Mouse (Mus musculus) G1E (cell line): ENCODE data around the gene Kidins220. TPM values are rescaled to one million over a fixed set of nuclear protein-coding genes. Genes with fewer than 3 reads are reported as not detected.

Experiments
- ATAC-seq: 2 replicates; pipeline ENCODE4 v1.8.0; 2016; ENCODE audit warnings: mild to moderate bottlenecking; ENCODE audit not compliant: insufficient number of reproducible peaks, poor library complexity, low FRiP score, severe bottlenecking; ENCODE audit errors: extremely low read depth
- DNase-seq: peaks from one replicate; pipeline ENCODE4 v3.0.0; 2012; ENCODE audit warnings: low spot score
- H3K27me3 ChIP-seq: 2 replicates; pipeline ENCODE4 v1.6.1; 2012; ENCODE audit warnings: mild to moderate bottlenecking, low read length, inconsistent platforms; ENCODE audit not compliant: insufficient read depth
- H3K36me3 ChIP-seq: replicated peaks from 2 replicates; pipeline ENCODE3; 2012; ENCODE audit warnings: mild to moderate bottlenecking, inconsistent platforms
- H3K4me1 ChIP-seq: 2 replicates; pipeline ENCODE4 v1.6.1; 2012; ENCODE audit warnings: low read depth, low read length, inconsistent platforms, mixed read lengths; ENCODE audit not compliant: insufficient read depth
- H3K4me3 ChIP-seq: 2 replicates; pipeline ENCODE4 v1.5.1; 2012; ENCODE audit warnings: low read depth, mild to moderate bottlenecking, inconsistent platforms, low read length, moderate library complexity, mixed read lengths
- H3K9me3 ChIP-seq: replicated peaks from 2 replicates; pipeline ENCODE4 v1.6.1; 2012; ENCODE audit warnings: inconsistent platforms
- CTCF ChIP-seq: IDR thresholded peaks from 2 replicates; pipeline ENCODE4 v1.5.1; 2012; ENCODE audit warnings: low read depth, low read length, inconsistent platforms, mixed read lengths
- GATA1 ChIP-seq: IDR thresholded peaks from 2 replicates; pipeline ENCODE4 v1.6.1; 2012; ENCODE audit warnings: borderline replicate concordance, low read length, inconsistent platforms, mixed read lengths
- GATA2 ChIP-seq: IDR thresholded peaks from 2 replicates; pipeline ENCODE4 v1.6.1; 2012; ENCODE audit warnings: low read depth, low read length, inconsistent platforms, borderline replicate concordance
- POLR2AphosphoS5 ChIP-seq: IDR thresholded peaks from 2 replicates; pipeline ENCODE4 v1.6.1; 2012; ENCODE audit warnings: low read depth, low read length, inconsistent platforms; ENCODE audit not compliant: insufficient replicate concordance
- TAL1 ChIP-seq: conservative IDR thresholded peaks from 2 replicates; pipeline ENCODE4 v1.6.1; 2012; ENCODE audit warnings: low read depth, low read length, inconsistent platforms, mixed read lengths
- polyA plus RNA-seq: library from polyadenylated mRNA; stranded (reverse); fragments of >175 nt; gene quantifications from 2 replicates; pipeline ENCODE4 v1.2.3, GENCODE M21; 2012
- total RNA-seq, 2 experiments: library from RNA; stranded (forward) in 1 of 2; stranded (reverse) in 1 of 2; fragments of 200-1000 nt in 1 of 2; fragments of >200 nt in 1 of 2; fragmentation: Nextera tagmentation in 1 of 2; gene quantifications; 2 replicates each; pipeline ENCODE4 v1.2.3; 2014 to 2017

Kidins220 gene
- total and polyA plus RNA-seq, 3 experiments: 42.4 to 88.5 (median 79.5) TPM

DNA sequence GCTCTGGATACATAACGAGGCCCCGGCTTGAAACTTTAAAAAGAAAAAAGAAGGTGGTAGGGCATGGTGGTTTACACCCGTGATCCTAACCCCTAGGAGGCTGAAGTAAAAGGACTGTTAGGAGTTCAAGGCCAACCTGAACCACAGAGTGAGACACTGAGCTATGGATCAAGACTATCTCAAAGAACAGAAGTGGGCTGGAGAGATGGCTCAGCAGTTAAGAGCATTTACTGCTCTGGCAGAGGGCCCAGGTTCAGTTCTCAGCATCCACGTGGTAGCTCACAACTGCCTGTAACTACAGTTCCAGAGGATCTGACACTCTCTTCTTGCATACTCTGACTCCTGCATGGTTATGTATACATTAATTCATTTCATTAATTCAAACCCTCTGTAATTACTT, 31.3 kb upstream of the Kidins220 start:
- DNase-seq: no peak
- Histone ChIP-seq H3K27me3 (no peaks in the 10 kb centered on the region), H3K4me3 (no peak overlapping the region), H3K4me1 (peaks cover 45% of the 10 kb centered on the region), H3K36me3 (peaks cover 60% of the 10 kb centered on the region), H3K9me3 (no peaks in the 10 kb centered on the region)
- TF ChIP-seq CTCF: no peak
- no peak for TF ChIP-seq POLR2AphosphoS5
- peak; percentile 61 for TF ChIP-seq TAL1
- no peak for TF ChIP-seq GATA1
- TF ChIP-seq GATA2: no peak
- no peak for ATAC-seq

DNA sequence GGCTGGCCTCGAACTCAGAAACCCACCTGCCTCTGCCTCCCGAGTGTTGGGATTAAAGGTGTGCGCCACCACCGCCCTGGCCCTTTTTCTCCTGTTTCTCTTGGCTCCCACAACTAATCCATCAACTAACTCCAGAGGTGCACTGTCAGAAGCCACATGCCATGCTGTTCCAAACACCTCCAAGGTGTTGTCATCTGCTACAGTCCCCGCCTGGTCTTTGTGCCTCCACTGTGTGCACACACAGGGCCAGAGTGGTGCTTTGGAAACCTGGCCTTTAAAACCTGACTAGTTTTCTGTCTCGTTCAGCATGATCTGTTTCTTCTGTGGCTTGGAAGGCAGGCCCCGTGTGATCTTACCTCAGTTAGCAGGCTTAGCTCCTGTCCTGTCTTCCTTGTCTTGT, 30.1 kb upstream of the Kidins220 start:
- no peak for ATAC-seq
- Histone ChIP-seq H3K4me3 (no peak overlapping the region), H3K36me3 (peaks cover 59% of the 10 kb centered on the region), H3K9me3 (no peaks in the 10 kb centered on the region), H3K4me1 (peaks cover 36% of the 10 kb centered on the region), H3K27me3 (no peaks in the 10 kb centered on the region)
- TF ChIP-seq GATA1 (no peak), CTCF (no peak), GATA2 (no peak), POLR2AphosphoS5 (no peak), TAL1 (no peak)
- DNase-seq: no peak

DNA sequence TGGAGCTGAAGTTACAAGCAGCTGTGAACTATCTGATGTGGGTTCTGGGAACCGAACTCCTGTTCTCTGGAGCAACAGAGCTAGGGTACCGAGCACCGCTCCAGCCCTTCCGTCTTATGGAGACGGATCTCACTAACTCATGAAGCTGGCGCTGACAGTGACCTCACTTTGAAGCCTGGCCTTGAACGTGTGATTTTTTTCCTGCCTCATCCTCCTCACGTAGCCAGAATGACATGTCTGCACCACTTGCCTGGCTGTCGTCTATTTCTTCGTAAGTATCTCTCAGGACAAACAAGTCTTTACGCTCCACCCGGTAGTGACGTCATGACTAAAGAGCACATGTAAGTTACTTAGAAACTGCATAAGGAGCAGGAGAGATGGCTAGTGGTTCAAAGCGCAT, 27.7 kb upstream of the Kidins220 start:
- peaks cover 51% of the 10 kb centered on the region for H3K36me3 ChIP-seq
- TF ChIP-seq TAL1 (no peak), CTCF (no peak), GATA1 (no peak), GATA2 (no peak), POLR2AphosphoS5 (no peak)
- no peak for ATAC-seq
- peaks cover 28% of the 10 kb centered on the region for H3K4me1 ChIP-seq
- no peak for DNase-seq
- H3K27me3 ChIP-seq: no peaks in the 10 kb centered on the region
- H3K4me3 ChIP-seq: no peak overlapping the region
- no peaks in the 10 kb centered on the region for H3K9me3 ChIP-seq

DNA sequence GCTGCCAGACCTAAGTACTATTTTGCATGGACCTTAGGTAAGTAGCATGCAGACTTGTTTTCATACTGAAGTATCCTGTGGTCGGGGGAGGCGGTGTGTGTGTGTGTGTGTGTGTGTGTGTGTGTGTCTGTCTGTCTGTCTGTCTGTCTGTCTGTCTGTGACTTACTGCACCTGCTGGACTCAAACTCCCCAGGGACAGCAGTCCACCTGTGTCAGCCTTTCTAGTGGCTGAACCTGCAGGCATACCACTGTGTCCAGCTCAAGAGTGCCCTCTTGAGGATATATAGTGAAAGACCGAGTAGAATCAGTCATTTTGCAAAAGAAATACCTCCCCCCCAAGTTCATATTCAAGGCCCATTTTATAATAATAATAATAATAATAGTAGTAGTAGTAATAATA, 26.4 kb upstream of the Kidins220 start:
- peaks cover 57% of the 10 kb centered on the region for H3K36me3 ChIP-seq
- H3K4me1 ChIP-seq: peaks cover 15% of the 10 kb centered on the region
- no peak overlapping the region for H3K4me3 ChIP-seq
- DNase-seq (peak; percentile 68), ATAC-seq (no peak)
- TF ChIP-seq CTCF (0 out of 2 replicates have a peak, but pooled peaks have one; percentile 33), GATA1 (no peak)
- no peaks in the 10 kb centered on the region for H3K9me3 ChIP-seq
- no peaks in the 10 kb centered on the region for H3K27me3 ChIP-seq

DNA sequence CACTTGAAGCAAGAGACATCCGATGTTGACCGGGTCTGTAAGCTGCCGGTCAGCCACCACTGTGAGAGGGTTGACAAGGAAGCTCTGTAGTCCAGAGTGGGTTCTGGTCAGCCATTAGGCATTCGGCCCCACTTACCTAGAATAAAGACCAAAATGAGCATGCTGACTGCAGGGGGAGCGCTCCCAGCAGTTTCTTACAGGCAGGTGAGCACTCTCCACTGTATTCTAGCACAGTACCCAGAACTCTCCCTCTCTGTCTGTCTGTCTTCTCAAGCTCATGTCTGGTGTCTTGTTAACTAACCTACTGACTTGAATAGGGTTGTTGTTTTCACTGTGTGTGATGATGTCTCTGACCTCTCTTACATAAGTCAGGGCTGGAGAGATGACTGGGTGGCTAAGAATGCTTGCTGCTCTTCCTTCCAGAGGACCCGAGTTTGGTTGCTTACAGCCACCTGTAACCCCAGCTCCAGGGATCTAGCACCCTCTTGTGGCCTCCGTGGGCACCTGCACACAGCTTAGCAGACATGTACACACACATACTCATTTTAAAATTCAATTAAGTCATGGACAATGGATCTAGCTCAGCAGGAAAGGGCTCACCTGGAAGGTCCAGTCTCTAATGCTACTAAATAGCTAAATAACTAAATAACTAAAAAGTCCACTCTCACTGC, 24.2 kb upstream of the Kidins220 start:
- ATAC-seq: no peak
- peaks cover 5% of the 10 kb centered on the region for H3K4me1 ChIP-seq
- H3K27me3 ChIP-seq: no peaks in the 10 kb centered on the region
- peaks cover 65% of the 10 kb centered on the region for H3K36me3 ChIP-seq
- no peaks in the 10 kb centered on the region for H3K9me3 ChIP-seq
- no peak overlapping the region for H3K4me3 ChIP-seq
- TF ChIP-seq CTCF (peak; percentile 49), TAL1 (no peak)
- DNase-seq: no peak

DNA sequence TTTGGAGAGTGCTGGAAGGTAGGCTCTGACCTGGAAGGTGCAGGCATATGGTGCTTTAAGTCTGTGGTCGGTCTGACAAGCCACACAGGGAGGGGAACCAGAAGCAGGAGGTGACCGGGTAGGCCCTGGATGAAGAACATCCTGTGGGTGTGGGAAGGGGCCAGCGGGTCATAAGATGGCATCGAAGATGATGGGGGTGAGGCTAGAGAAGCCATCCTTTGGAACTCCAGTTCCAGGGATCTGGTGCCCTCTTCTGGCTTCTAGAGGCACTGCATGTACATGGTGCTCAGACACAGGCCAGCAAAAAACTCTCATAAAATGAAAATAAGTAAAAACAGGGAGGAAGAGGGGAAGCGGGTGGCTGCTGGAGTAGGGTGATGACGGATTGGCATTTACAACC, 22.6 kb upstream of the Kidins220 start:
- H3K36me3 ChIP-seq: peaks cover 61% of the 10 kb centered on the region
- no peak for DNase-seq

DNA sequence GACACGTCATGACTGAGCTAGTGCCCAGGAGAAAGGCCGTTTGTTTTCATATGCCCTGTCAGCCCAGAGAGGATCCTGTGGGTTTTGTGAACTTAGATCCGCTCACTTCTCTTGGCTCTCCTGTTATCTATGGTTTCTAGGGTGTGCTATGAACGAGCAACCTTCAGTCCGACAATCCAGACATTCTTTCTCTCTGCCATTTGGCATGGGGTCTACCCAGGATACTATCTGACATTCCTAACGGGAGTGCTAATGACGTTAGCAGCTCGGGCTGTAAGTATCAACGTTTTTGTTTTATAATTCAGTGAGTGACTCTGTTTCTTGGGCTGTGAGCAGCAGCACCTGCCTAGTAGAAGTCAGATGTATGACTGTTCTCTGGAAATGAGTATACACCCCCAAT, 19.6 kb upstream of the Kidins220 start:
- Histone ChIP-seq H3K9me3 (no peaks in the 10 kb centered on the region), H3K4me3 (no peak overlapping the region), H3K27me3 (no peaks in the 10 kb centered on the region), H3K4me1 (no peaks in the 10 kb centered on the region), H3K36me3 (peaks cover 63% of the 10 kb centered on the region)
- TF ChIP-seq CTCF: no peak
- TF ChIP-seq TAL1: no peak
- TF ChIP-seq GATA2: no peak
- TF ChIP-seq POLR2AphosphoS5: no peak
- TF ChIP-seq GATA1: no peak
- ATAC-seq (no peak), DNase-seq (no peak)

More for the DNA sequence above, 22.6 kb upstream of the Kidins220 start:
- H3K4me1 ChIP-seq: peaks cover 5% of the 10 kb centered on the region
- TF ChIP-seq TAL1: no peak
- peak; percentile 79 for TF ChIP-seq CTCF
- ATAC-seq: 0 out of 2 replicates have a peak, but pooled peaks have one; percentile 56
- no peaks in the 10 kb centered on the region for H3K27me3 ChIP-seq
- no peaks in the 10 kb centered on the region for H3K9me3 ChIP-seq
- no peak overlapping the region for H3K4me3 ChIP-seq
